In genomic region chr4:145851421-145851820, GRCm38 (mm10) we compare ENCODE assay signal across 28 mouse cellular contexts. TPM values are rescaled to one million over a fixed set of nuclear protein-coding genes. Genes with fewer than 3 reads are reported as not detected.
DNase-seq lines count a peak whose midpoint lies in the region; ATAC-seq and TF ChIP-seq lines count a peak whose summit lies in the region.
"Not testable (repeated sequence)": the region's sequence is repeated elsewhere in the genome, so short reads cannot be mapped to it uniquely, and the experiment has no call there.
"Had no signal": no experiment of that assay in that cellular context is flagged by ENCODE, and none has a peak within 500 bp of the region (broad histone marks: within the 10 kb centered on the region; RNA-seq: fewer than 3 reads in every experiment).

No protein-coding gene starts in this region.

- 65% methylated on average over 8 of the region's 9 CpGs for WGBS in intestine, embryonic 15.5 days
- WGBS in liver, embryonic 14.5 days (ENCODE audit: insufficient replicate concordance): 56% methylated on average over 6 of the region's 9 CpGs
- 62% methylated on average over 6 of the region's 9 CpGs for WGBS in stomach, postnatal 0 days

- not testable (repeated sequence) for H3K4me2 ChIP-seq in intestine, embryonic 15.5 days (replicated peaks); liver, embryonic 14.5 days (ENCODE audit: low read depth); stomach, postnatal 0 days (replicated peaks; ENCODE audit: low read depth)

- H3K36me3 ChIP-seq in G1E (replicated peaks); intestine, embryonic 15.5 days; liver, embryonic 14.5 days (replicated peaks; ENCODE audit: control insufficient read depth, insufficient read depth, low read depth); stomach, postnatal 0 days (ENCODE audit: control insufficient read depth, insufficient read depth, low read length): not testable (repeated sequence)

- not testable (repeated sequence) for TF ChIP-seq EP300 in liver, embryonic 14.5 days (IDR thresholded peaks at IDR 0.05; ENCODE audit: low read depth); stomach, postnatal 0 days (optimal IDR thresholded peaks at IDR 0.05)

- H3K4me1 ChIP-seq in G1E (ENCODE audit: insufficient read depth, low read depth, low read length); intestine, embryonic 15.5 days (replicated peaks); liver, embryonic 14.5 days (replicated peaks; ENCODE audit: control insufficient read depth in 2 of 2, insufficient read depth in 2 of 2, low read length in 1 of 2); stomach, postnatal 0 days (replicated peaks; ENCODE audit: control insufficient read depth, insufficient read depth): not testable (repeated sequence)

- not testable (repeated sequence) for DNase-seq in G1E (ENCODE audit: low spot score); liver, embryonic 14.5 days (ENCODE audit: low read depth in 3 of 3, low spot score in 3 of 3); stomach, postnatal 0 days (ENCODE audit: low spot score)

- not testable (repeated sequence) for H3K9ac ChIP-seq in intestine, embryonic 15.5 days; liver, embryonic 14.5 days (replicated peaks); stomach, postnatal 0 days (ENCODE audit: low read length)

- TF ChIP-seq CTCF in G1E (IDR thresholded peaks at IDR 0.05; ENCODE audit: low read depth, low read length); stomach, postnatal 0 days (IDR thresholded peaks at IDR 0.05; ENCODE audit: low read depth): not testable (repeated sequence)
- TF ChIP-seq CTCF in liver, embryonic 14.5 days (IDR thresholded peaks at IDR 0.05; ENCODE audit: low read depth): peak; percentile 25; the same call in 1 of the 2 replicates

- H3K4me3 ChIP-seq in G1E (ENCODE audit: low read depth, low read length); intestine, embryonic 15.5 days (replicated peaks); liver, embryonic 14.5 days (ENCODE audit: insufficient read depth in 1 of 2, low read depth in 2 of 2, low read length in 2 of 2); stomach, postnatal 0 days (ENCODE audit: low read depth, low read length): not testable (repeated sequence)

- H3K27me3 ChIP-seq in G1E (ENCODE audit: insufficient read depth, low read length); intestine, embryonic 15.5 days (replicated peaks); liver, embryonic 14.5 days (ENCODE audit: control insufficient read depth, insufficient read depth, low read length); stomach, postnatal 0 days (ENCODE audit: control insufficient read depth, insufficient read depth, low read length): not testable (repeated sequence)

- not testable (repeated sequence) for H3K9me3 ChIP-seq in G1E (replicated peaks); intestine, embryonic 15.5 days; liver, embryonic 14.5 days (ENCODE audit: control insufficient read depth, low read length); stomach, postnatal 0 days (ENCODE audit: control insufficient read depth, low read length)

- H3K27ac ChIP-seq in intestine, embryonic 15.5 days; liver, embryonic 14.5 days; stomach, postnatal 0 days (replicated peaks): not testable (repeated sequence)

- ATAC-seq in G1E (ENCODE audit: extremely low read depth, insufficient number of reproducible peaks, low FRiP score, poor library complexity, severe bottlenecking): peak; percentile 3; the same call in 1 of the 2 replicates
- peak; percentile 50; the same call in 1 of the 2 replicates for ATAC-seq in erythroblast, adult 5-6 weeks (replicated peaks; ENCODE audit: low FRiP score, poor library complexity, severe bottlenecking)
- peak; percentile 49 for ATAC-seq in granulocyte monocyte progenitor cell, adult 5-6 weeks (replicated peaks; ENCODE audit: poor library complexity, severe bottlenecking)
- 0 out of 2 replicates have a peak, but pooled peaks have one; percentile 31 for ATAC-seq in intestine, embryonic 15.5 days
- ATAC-seq in liver, embryonic 14.5 days (ENCODE audit: insufficient read depth): not testable (repeated sequence)
- ATAC-seq in megakaryocyte progenitor cell, adult 5-6 weeks (replicated peaks; ENCODE audit: poor library complexity): peak; percentile 59
- ATAC-seq in stomach, postnatal 0 days (ENCODE audit: low FRiP score, low TSS enrichment): 0 out of 2 replicates have a peak, but pooled peaks have one; percentile 27

RNA-seq across cellular contexts. Expression of gene Zfp986, which starts 17.2 kb away (rescaled TPM):
- total RNA-seq in G1E (2014; fragmentation: Nextera tagmentation) (2.6 and 3.5 TPM in 2 replicates), G1E (2017) (0.35 and 0.66 TPM in 2 replicates)
- polyA plus RNA-seq in G1E (2012): not detected in 2 replicates
- not detected in 2 replicates for total RNA-seq in erythroblast, adult 5-6 weeks (2015; ENCODE audit: low replicate concordance)
- not detected in 2 replicates for total RNA-seq in erythroblast, adult 5-6 weeks (2017; ENCODE audit: low replicate concordance)
- not detected in 2 replicates for total RNA-seq in granulocyte monocyte progenitor cell, adult 5-6 weeks (2014; fragmentation: Nextera tagmentation)
- total RNA-seq in granulocyte monocyte progenitor cell, adult 5-6 weeks (2017): not detected in 2 replicates
- not detected in 2 replicates for polyA plus RNA-seq in intestine, embryonic 15.5 days (2015; fragmentation: Nextera tagmentation; extraction: Ambion mirVana)
- polyA plus RNA-seq in liver, embryonic 14.5 days (2012; rRNA removed): not detected in 2 replicates
- not detected in 2 replicates for polyA plus RNA-seq in liver, embryonic 14.5 days (2014; fragmentation: Nextera tagmentation; extraction: Ambion mirVana)
- total RNA-seq in megakaryocyte progenitor cell, adult 5-6 weeks (2015): 0.27 TPM in 1 of 2 replicates, not detected in the other
- not detected in 2 replicates for total RNA-seq in megakaryocyte progenitor cell, adult 5-6 weeks (2017)
- not detected in 2 replicates for polyA plus RNA-seq in stomach, postnatal 0 days (2015; fragmentation: Nextera tagmentation; extraction: Ambion mirVana)
- total RNA-seq: adrenal gland, adult 8-10 months; adrenal gland, postnatal 25 days; CH12.LX; gastrocnemius, adult 18-20 months; gastrocnemius, postnatal 14 days; gastrocnemius, postnatal 4 days; heart, adult 18-20 months; heart, postnatal 14 days; heart, postnatal 4 days had no signal
- polyA plus RNA-seq: activated CD4-positive, CD25-positive, alpha-beta regulatory T cell, adult 4 months; embryonic facial prominence, embryonic 12.5 days; embryonic facial prominence, embryonic 15.5 days; erythroblast, embryonic 14.5 days; forebrain, embryonic 10.5 days; forebrain, embryonic 13.5 days; heart, embryonic 10.5 days; heart, embryonic 13.5 days; heart, embryonic 16.5 days; hindbrain, embryonic 12.5 days; hindbrain, embryonic 15.5 days; intestine, embryonic 14.5 days had no signal
